8 mouse cellular contexts compared by ENCODE assay signal in the genomic region with DNA sequence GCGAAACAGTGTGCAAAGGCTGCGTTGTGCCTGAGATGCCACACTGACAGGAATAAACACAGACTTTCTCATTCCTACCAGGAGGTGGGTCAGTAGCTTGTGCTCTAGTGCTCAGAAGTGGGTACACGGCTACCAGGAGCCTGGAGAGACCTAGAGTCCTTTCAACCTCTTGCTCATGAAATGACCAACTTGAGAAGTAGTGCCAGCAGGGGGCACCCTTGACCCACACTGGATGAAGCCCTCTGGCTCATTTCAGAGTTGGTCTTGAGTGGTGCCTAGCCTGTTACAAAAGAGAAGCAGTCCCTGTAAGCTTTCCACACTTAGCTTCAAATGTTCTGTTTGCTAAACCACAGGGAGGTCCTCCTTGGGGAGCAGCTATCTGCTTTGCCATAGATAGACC. TPM values are rescaled to one million over a fixed set of nuclear protein-coding genes. Genes with fewer than 3 reads are reported as not detected.
DNase-seq lines count a peak whose midpoint lies in the region; ATAC-seq and TF ChIP-seq lines count a peak whose summit lies in the region.

No protein-coding gene starts in this region.

- 57% methylated on average over 3 of the region's 3 CpGs for WGBS in forebrain, embryonic 11.5 days
- 59% methylated on average over 3 of the region's 3 CpGs for WGBS in forebrain, embryonic 15.5 days
- WGBS in kidney, adult 2 months = 57% methylated on average over 3 of the region's 3 CpGs

- no peaks in the 10 kb centered on the region for H3K9me3 ChIP-seq in forebrain, embryonic 11.5 days (ENCODE audit: control insufficient read depth, low read length)
- no peaks in the 10 kb centered on the region for H3K9me3 ChIP-seq in forebrain, embryonic 15.5 days

- no peak overlapping the region for H3K9ac ChIP-seq in forebrain, embryonic 11.5 days (ENCODE audit: low read length)
- no peak overlapping the region for H3K9ac ChIP-seq in forebrain, embryonic 15.5 days (replicated peaks)

- peak; percentile 86 for DNase-seq in forebrain, embryonic 11.5 days (ENCODE audit: low spot score)
- peak; percentile 80 for DNase-seq in cerebellum, postnatal 36 days
- peak; percentile 66 for DNase-seq in gastrocnemius, postnatal 25 days
- DNase-seq in kidney, adult 2 months = peak; percentile 73
- DNase-seq in left cerebral cortex, postnatal 4 days = peak; percentile 90
- DNase-seq in neural tube, embryonic 10.5 days (ENCODE audit: extremely low spot score, low spot score) = peak; percentile 86
- DNase-seq in testis, postnatal 14 days (ENCODE audit: low spot score) = peak; percentile 45

- no peaks in the 10 kb centered on the region for H3K4me1 ChIP-seq in forebrain, embryonic 11.5 days (replicated peaks; ENCODE audit: control insufficient read depth, insufficient read depth, low read length)
- peaks cover 9% of the 10 kb centered on the region; the same call in 1 of the 2 replicates for H3K4me1 ChIP-seq in forebrain, embryonic 15.5 days
- H3K4me1 ChIP-seq in kidney, adult 2 months (ENCODE audit: control insufficient read depth, insufficient read depth, low read length) = no peaks in the 10 kb centered on the region

- ATAC-seq in forebrain, embryonic 11.5 days (replicated peaks; ENCODE audit: low FRiP score) = peak; percentile 49
- no peak; the same call in 1 of the 2 replicates for ATAC-seq in forebrain, embryonic 15.5 days (replicated peaks)

- peak; percentile 73 for TF ChIP-seq CTCF in kidney, adult 2 months (conservative IDR thresholded peaks at IDR 0.05; ENCODE audit: insufficient read depth, insufficient read length, low read depth, low read length)

- H3K27ac ChIP-seq in forebrain, embryonic 11.5 days (ENCODE audit: low read depth, low read length) = no peak overlapping the region
- H3K27ac ChIP-seq in forebrain, embryonic 15.5 days (replicated peaks) = no peak overlapping the region
- no peak overlapping the region for H3K27ac ChIP-seq in kidney, adult 2 months (ENCODE audit: insufficient read depth, low read depth, low read length)

- no peak overlapping the region for H3K4me2 ChIP-seq in forebrain, embryonic 11.5 days (ENCODE audit: low read depth, low read length, severe bottlenecking)
- H3K4me2 ChIP-seq in forebrain, embryonic 15.5 days (replicated peaks) = no peak overlapping the region

- intact Hi-C loops in left cerebral cortex, postnatal 4 days (cut with DNase I) = loop anchor here (5.0 kb wide), 1 partner anchor 290 kb away; no protein-coding TSS in a partner anchor

- H3K27me3 ChIP-seq in forebrain, embryonic 11.5 days (ENCODE audit: control insufficient read depth, insufficient read depth, low read length) = no peaks in the 10 kb centered on the region
- no peaks in the 10 kb centered on the region for H3K27me3 ChIP-seq in forebrain, embryonic 15.5 days
- H3K27me3 ChIP-seq in kidney, adult 2 months (replicated peaks; ENCODE audit: control insufficient read depth, insufficient read depth, low read length) = no peaks in the 10 kb centered on the region

- H3K36me3 ChIP-seq in forebrain, embryonic 11.5 days (ENCODE audit: control insufficient read depth, insufficient read depth, low read length) = no peaks in the 10 kb centered on the region
- no peaks in the 10 kb centered on the region for H3K36me3 ChIP-seq in forebrain, embryonic 15.5 days
- no peaks in the 10 kb centered on the region for H3K36me3 ChIP-seq in kidney, adult 2 months (ENCODE audit: control insufficient read depth, insufficient read depth, low read length)

- TF ChIP-seq POLR2A in kidney, adult 2 months (IDR thresholded peaks at IDR 0.05; ENCODE audit: low read depth, low read length) = no peak

- H3K4me3 ChIP-seq in forebrain, embryonic 11.5 days (ENCODE audit: low read depth, low read length) = no peak overlapping the region
- no peak overlapping the region for H3K4me3 ChIP-seq in forebrain, embryonic 15.5 days
- H3K4me3 ChIP-seq in kidney, adult 2 months (ENCODE audit: insufficient read depth, low read depth, low read length) = no peak overlapping the region

RNA-seq across cellular contexts. Expression of a gene that starts 28.5 kb away (rescaled TPM):
- polyA plus RNA-seq in forebrain, embryonic 11.5 days (2014; fragmentation: Nextera tagmentation; extraction: Ambion mirVana) = 0.37 and 0.73 TPM in 2 replicates
- 0.57 and 1.1 TPM in 2 replicates for polyA plus RNA-seq in forebrain, embryonic 15.5 days (2015; fragmentation: Nextera tagmentation; extraction: Ambion mirVana)
- 1 to 10 TPM; 2.9 to 3.3 TPM for total RNA-seq in gastrocnemius, postnatal 25 days (2021)
- 23.3 and 24.2 TPM in 2 replicates for polyA plus RNA-seq in kidney, adult 2 months (2012; rRNA removed)
- 10 to 100 TPM in 1 of 2 experiments, 1 to 10 TPM in 1; 9.4 to 13.1 TPM for total RNA-seq in left cerebral cortex, postnatal 4 days (2021)

RNA-seq across cellular contexts. Expression of a gene that starts 46.7 kb away (rescaled TPM):
- polyA plus RNA-seq in forebrain, embryonic 11.5 days (2014; fragmentation: Nextera tagmentation; extraction: Ambion mirVana) = 8.2 and 10.3 TPM in 2 replicates
- 1.4 and 2.1 TPM in 2 replicates for polyA plus RNA-seq in forebrain, embryonic 15.5 days (2015; fragmentation: Nextera tagmentation; extraction: Ambion mirVana)
- total RNA-seq in gastrocnemius, postnatal 25 days (2021) = 10 to 100 TPM; 62.2 to 65.8 TPM
- polyA plus RNA-seq in kidney, adult 2 months (2012; rRNA removed) = 33.4 and 40.2 TPM in 2 replicates
- 1 to 10 TPM; 3.6 to 4.1 TPM for total RNA-seq in left cerebral cortex, postnatal 4 days (2021)

Comparison
In these comparisons a context has a peak if more than half of its experiments do, and no peak if none do; other contexts are left out.
1. RNA of a gene that starts 28.5 kb away (polyA plus RNA-seq): 23.3 to 24.2 TPM in kidney, adult 2 months; 0.57 to 1.1 TPM in forebrain, embryonic 15.5 days and 0.37 to 0.73 TPM in forebrain, embryonic 11.5 days; every median in the first group is over 10 times any median in the second.
2. Peak in every context shown above with its lines, with median percentiles within 50 percentile points of each other: DNase-seq.